Mouse (Mus musculus): ENCODE results near the gene Dnah11.
"Not testable (repeated sequence)": the region's sequence is repeated elsewhere in the genome, so short reads cannot be mapped to it uniquely, and the experiment has no call there.

Gene Dnah11

DNA sequence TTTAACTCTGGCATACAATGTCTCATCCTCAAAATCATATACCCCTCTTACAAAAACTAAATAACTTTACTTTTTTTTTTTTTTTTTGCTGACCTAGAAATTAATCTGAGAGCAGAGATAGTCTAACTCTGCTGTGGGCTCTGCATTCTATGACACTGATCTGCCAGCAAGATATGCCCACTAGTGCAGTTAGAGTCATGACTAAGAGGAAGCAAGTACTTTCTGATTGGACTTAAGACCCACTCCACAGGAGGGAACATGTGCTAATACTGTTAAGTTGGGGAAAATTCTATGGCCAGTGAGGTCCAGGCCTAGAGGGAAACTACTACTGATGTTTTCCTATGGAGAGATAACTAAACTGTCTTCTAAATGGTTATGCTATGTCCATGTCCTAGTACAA is 225.1 kb downstream of the Dnah11 start:
- no peak for DNase-seq (ENCODE audit: low spot score)

DNA sequence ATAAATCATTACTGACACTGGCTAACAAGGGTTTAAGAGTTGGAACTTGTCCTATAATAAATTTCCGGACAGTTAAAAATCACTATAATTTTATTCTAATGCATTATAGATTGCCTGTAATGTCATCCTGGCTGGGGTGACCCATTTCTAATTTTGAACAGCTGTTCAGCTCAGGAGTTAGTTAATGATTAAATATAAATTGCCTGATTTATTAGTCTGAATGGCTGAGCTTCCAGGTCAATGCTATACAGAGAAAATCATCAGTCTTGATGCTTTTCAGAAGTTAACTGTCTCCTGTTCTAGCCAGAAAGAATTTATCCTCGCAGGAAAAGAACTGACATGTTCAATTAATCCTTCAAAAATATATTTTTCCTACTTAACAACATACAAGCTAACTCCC is 236.1 kb downstream of the Dnah11 start:
- DNase-seq (ENCODE audit: low spot score): no peak

DNA sequence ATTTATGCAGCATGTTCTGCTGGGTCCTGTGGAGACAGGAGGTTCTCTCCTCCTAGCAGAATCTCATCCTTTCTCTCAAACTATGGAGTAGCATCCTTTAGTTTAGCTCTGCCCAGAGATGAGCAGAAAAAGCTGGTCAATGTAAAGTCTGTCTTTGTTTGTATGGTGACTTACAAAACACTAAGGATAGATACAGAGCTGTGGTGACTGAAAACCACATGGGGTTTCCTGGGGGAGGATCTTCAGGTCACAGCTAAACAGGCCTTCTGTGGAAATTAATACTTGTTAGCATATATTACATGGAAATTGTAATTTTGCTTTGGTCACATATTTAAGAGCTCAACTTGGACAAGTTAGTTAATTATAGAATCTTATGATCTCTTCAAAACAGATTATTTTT is 239.6 kb downstream of the Dnah11 start:
- no peak for DNase-seq (ENCODE audit: low spot score)

DNA sequence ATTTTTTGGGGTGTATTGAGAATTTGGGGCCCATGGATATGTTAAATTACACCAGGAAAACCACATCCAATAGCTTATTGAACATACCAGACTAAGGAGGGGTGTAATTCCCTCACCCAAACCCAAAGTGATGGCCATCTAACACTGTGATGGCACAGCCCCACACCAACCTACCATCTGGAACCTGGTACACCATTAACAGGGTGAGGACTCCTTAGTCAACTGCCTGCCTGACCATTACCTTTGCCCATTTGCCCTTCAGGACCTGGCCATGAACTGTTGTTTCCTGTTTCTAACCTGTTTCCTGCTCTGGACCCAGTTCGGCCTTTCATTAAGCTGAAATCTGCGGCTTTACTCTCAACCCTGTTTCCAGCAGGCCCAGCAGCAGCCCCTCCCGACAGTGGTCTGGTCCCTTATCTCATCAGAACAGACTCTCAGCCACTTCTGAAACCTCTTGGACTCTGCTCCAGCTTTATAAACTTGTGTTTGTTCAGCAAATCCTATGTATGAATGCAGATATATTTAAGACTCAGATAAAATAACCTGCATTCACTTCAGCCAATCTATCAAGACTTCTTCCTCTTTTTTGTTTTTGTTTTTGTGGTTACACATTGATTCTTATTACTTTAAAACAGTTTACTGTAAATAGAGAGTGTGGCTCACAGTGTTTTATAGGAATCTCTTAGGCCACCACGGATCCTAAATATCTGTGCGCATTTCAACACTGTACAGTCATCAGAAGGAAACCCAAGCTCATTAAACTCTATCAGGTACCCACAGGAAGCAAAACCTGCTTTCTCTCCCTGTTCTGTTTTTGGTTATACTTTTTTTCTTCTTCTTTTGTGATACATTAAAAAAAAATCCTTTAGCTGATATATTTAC is 251.8 kb downstream of the Dnah11 start:
- DNase-seq (ENCODE audit: low spot score): no peak

DNA sequence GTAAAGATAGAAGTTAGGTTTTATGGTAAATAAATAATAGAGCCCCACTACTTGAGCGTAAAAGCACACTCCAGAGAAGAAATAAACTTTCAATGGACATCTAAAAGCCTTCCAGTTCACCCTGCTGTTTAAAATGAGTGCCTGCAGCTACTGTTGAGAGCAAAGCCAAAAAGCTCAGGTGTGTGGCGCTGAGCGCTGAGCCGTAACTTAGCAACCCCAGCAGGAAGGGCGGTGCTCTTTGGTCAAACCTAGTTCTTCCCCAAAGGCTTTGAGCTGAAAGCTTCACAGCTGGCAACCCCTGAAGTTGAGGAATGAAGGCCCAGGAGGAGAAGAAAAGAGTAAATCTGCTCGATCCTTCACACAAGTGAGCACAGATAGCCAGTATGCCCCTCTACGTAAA is 256.9 kb downstream of the Dnah11 start:
- DNase-seq (ENCODE audit: low spot score): no peak

DNA sequence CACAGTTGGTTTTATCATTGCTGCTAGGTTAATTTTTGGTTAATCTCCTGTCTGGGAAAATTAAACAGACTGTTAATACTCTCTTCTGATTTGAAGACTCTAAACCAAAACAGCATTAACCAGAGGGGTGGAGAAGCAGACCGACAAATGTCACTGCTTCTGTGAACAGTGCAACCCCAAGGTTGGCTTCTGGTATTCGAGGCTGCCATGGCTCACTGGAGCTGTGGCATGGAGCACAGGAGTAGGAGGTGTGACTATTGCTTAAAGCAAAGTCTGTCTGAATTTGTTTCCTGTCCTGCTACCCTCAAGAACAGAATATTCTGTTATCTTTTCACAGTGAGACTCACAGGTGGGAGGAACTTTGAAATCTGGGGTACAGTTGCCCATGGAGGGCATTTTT is 260.6 kb downstream of the Dnah11 start:
- no peak for DNase-seq (ENCODE audit: low spot score)

DNA sequence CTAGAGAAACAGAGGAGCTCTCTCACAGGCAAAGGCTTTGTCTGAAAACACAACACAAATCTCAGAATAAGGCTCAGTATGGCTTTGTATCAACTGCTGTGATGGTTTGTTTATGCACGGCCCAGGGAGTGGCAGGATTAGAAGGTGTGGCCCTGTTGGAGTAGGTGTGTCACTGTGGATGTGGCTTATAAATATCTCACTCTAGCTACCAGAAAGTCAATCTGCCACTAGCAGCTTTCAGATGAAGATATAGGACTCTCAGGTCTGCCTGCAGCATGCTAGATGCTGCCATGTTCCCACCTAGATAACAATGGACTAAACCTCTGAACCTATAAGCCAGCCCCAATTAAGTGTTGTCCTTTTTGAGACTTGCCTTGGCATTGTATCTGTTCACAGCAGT is 266.8 kb downstream of the Dnah11 start:
- no peak for DNase-seq (ENCODE audit: low spot score)

DNA sequence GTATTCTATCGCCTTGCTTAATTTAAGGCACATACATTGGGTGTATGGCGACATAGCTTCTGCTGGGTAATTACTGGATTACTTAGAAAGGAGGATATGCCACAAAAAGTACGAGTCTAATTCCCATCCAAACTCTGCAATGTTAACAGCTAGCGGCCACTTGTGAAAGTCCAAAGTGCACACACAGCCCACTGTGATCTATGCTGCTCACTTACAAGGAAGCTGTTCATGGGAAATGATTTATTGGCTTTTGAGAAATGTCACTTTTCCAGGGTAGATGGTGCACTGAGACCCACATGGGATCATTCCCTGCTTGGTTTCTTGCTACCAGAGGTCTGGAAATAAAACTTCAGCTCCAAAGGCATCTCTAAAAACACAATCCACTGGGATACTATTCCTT is 269.1 kb downstream of the Dnah11 start:
- no peak for DNase-seq (ENCODE audit: low spot score)

DNA sequence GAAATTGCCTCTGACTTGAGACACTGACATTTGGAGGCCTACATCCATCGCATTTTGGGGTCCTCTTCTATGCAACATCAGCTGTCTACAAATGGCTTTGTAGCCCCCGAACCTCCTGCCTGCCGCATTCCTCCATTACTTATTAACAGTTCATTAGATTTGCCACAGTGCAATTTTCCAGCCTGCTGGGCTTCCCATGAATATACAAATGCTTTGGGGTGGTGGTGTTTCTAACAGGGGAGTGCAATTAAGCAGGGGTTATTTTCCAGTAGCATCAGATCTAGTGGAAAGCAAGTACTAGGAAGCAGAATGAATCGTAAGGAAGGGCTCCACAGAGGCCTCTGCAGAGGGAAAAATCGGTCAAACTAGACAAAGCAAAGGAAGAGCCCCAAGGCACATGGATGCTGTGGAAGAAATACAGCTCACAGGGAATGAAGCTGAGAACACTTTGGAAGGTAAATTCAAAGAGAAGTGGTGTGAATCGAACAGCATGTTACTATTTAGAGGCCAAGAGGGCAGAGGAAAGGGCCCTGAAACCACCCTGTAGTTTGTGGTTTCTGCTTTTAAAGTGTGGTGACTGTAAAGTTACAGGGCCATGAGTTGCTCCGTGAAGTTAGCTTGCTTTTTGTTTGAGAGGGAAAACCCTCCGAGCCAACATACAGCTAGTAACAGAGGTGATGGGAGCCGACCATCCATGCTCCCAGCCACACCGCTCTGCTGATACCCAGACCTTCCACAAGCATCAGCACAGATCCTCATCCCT is 282.8 kb downstream of the Dnah11 start:
- DNase-seq (ENCODE audit: low spot score): no peak

DNA sequence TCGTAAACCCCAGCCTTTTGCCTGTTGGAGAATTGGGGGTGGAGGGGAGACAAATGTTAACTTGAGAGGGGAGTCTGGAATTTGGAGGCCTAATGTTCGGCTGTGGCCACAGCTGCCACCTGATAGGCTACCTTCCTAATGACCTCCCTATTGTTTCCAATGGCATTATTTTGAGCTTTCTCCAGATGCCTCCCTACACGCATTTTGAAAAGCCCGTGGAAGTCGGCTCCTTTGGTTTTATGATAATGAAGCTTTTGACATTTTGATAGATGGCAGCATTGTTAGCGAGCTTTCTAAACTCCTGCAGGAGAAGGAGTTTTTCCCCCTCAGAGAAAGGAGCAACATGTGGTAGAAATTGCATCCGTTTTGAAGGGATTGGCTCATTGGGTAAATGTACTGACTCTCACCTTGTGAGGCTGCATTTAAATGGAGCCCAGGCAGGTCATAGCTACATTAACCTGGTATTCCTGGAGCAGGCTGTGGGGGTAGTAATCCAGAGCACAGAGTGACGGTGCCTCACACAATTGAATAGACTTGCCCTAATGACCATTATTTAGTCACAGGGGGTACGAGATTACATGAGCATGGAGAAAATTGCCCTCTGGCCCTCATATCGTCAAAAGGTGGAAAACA is 284.1 kb downstream of the Dnah11 start:
- no peak for DNase-seq (ENCODE audit: low spot score)

DNA sequence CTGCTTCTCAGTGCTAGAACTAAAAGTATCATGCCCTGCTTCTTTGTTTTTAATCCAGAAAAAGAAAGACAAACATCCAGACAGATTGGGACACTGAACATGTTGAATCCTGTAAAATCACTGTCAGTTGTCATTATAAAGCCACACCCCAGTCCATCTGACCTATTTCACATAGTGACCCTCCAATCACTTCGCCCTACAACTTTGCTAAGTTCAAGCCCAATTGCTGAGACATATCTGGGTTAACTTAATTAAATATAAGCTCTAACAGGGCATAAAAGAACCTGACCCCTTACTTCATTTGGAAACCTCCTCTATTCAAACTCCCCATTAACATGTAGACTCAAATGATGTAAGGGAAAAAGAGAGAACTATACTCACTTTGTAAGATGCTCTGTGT is 287.4 kb downstream of the Dnah11 start:
- DNase-seq (ENCODE audit: low spot score): no peak

DNA sequence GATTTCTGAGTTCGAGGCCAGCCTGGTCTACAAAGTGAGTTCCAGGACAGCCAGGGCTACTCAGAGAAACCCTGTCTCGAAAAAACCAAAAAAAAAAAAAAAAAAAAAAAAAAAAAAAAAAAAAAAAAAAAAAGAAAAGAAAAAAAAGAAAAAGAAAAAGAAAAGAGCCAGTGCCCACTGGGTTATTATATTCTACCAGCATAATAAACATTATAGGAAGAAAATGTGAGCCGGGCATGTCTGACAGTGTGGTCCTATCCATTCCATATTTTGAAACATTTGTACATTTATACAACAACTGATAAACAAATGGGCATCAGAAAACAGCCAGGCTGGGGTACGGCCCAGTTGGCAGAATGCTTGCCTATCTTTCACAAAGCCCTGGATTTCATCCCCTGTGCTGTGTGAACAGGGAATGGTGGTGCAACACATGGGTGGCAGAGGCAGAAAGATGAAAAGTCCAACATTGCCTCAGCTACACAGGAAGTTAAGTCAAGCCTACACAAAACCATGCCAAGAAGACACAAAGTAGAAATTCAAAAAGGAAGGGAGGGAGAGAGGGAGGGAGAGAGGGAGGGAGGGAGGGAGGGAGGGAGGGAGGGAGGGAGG is 293.5 kb downstream of the Dnah11 start:
- DNase-seq (ENCODE audit: low spot score): not testable (repeated sequence)

DNA sequence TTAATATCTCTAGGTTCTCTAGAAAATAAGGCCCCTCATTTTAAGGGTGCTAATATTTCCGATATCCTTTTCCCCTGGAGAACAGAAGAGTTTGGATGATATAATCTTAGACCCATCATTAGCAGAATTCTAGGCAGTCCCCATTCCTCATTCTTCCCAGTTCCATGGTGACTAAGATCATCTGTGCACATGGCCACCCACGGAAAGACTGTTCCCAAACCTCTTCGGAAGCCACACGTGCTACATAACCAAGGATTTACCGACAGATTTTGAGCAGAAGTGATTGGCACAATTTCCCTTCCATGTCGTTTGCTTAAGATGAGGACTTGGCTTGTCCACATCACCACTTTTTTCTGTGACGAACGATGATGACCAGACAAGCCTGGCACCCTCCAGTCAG is 295.2 kb downstream of the Dnah11 start:
- no peak for DNase-seq (ENCODE audit: low spot score)

DNA sequence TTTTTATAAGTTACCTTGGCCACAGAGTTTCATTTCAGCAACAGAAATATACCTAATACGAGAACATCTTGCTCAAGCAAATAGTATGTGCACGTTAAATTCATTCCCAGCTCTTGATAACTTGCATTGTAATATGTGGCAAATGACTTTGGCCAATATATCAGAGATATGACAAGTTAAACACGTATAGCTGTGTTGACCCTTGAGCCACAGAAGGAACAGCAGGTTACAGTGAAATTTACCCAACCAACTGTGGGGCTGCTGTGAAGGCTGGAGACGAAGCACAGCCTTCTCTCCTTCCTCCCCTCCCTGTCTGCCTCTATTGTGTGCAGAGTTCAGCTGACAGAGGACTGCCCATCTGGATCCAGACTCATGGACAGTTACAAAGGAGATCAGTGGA is 297.5 kb downstream of the Dnah11 start:
- DNase-seq (ENCODE audit: low spot score): not testable (repeated sequence)

DNA sequence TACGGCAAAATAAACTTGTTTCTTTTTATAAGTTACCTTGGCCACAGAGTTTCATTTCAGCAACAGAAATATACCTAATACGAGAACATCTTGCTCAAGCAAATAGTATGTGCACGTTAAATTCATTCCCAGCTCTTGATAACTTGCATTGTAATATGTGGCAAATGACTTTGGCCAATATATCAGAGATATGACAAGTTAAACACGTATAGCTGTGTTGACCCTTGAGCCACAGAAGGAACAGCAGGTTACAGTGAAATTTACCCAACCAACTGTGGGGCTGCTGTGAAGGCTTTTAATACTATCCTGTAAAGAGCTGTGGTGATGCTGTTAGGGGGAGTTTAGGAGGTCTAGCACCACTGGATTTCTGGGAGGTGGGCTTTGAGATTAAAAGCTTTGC is 298.0 kb downstream of the Dnah11 start:
- not testable (repeated sequence) for DNase-seq (ENCODE audit: low spot score)

DNA sequence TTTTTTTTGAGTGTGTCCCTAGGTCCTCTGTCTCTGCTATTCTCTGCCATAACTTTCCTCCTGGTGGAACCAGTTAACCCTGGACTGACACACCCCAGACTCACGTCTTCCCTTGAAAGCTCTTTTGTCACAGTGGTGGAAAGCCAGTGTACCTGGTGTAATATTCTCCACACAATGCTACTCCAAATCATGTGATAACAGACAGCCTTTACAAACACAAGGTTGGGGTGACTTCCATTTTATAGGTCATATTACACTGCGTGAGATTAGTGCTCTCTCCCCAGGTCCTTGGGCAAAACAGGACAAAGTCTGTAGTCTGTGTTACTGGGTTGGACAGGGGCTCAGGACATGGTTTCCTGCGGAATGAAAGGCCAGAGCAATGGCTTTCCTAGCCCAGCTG is 311.4 kb downstream of the Dnah11 start:
- no peak for DNase-seq (ENCODE audit: low spot score)

DNA sequence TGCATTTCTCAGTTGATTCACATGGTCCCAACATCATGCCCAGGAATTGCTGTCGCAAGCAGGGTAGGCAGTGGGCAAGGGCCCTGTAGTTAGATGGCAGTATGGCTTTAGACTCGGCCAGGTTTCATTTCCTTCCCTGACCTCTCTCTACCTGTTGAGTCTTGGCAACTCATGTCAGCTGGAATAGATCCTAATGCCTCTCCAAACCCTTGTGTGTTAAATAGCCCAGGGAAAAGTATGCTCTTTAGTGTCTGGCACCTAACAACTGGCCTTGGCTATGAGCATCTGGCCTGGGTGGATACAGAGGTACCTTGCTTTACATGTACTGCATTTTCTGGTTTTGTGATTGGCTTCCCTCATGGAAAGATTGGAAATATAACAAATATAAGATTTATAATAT is 314.2 kb downstream of the Dnah11 start:
- no peak for DNase-seq (ENCODE audit: low spot score)

DNA sequence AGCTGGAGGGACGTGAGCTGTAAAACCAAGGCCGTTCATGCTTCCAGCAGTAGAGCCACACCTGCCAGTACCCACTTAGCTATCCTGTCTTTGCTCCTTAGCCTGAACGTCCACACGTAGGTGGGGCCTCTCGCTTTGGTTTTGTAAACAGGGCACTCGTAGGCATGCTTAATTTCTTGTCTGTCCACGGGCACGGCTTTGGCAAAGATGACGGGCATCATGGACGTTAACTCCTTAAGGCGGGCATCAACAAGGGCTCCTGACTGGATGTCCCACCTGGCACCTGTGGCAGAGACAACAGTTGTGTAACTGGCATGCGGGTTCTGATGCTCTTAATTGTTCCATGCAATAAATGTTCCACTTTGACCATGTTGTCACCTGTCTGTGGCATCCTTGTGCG is 320.5 kb downstream of the Dnah11 start:
- no peak for DNase-seq (ENCODE audit: low spot score)

DNA sequence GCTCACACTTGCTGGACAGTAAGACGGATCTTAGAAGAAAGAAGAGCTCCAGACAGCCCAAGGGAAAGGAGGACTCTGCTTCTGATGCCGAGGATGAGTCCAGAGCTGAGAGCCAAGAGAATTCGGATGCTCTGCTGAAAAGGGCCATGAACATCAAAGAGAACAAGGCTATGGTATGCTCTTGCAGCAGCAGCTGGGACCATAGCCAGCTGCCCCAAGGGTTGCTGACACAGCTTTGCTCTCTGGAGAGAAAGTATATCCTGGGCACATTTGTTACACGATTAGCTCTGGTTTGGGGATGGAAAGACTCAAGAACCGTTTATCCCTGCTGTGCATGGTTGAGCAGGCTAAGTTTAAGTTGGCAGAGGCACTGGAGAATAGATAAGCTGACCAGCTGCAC is 326.6 kb downstream of the Dnah11 start:
- no peak for DNase-seq (ENCODE audit: low spot score)

DNA sequence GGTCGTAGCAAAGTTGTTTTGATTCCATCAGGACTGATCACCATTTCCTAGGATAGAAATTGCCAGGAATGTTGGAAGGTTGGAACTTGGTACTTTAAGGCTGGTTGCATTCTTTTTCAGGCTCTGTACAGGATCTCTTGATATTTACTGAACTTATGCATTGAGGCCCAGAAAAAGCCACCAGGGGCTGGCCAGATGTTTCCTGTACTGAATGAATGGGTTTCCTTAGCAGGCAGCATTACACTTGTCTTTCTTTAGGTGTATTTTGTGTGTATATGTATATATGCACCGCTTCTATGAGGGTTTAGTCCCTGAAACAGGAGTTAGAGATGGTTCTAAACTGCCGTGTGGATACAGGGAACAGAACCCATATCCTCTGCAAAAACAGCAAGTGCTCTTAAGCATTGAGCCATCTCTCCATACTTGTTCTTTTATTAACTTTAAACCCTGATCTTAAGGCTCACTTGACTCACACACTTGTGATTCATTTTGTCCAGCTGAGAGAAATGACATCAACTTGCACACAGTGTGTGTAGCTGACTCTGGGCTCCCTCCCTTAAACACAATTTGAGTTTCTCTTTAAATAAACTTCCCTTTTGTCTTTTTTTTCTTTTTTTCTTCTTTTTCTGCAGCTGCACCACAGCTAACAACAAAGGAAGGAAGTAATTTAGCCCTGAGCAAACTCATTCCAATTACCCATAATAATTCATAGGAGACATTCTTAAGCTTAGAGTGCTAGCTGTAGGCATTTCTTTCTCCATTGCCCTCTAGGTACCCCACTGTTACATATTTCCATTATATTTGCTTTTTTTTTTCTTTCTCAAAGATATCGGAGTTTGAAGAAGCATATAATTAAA is 330.9 kb downstream of the Dnah11 start:
- no peak for DNase-seq (ENCODE audit: low spot score)

DNA sequence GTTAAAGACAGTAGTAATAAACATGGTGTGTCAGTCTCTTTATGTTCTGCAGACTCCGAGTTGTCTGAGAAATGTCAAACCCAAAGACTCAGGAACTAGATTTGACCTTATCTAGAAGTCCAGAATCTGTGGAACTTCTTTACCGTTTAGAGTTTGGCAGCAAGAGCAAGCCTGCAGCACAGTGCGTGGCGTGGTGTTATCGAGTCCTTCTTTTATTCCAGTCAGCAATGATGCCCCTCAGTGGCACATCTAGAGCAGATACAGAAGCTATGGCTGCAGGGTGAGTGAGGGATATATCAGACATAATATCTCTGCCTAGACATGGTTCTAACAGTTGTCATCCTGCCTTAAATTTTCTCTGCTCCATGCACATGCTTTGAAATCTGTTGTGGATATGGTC is 336.2 kb downstream of the Dnah11 start:
- no peak for DNase-seq (ENCODE audit: low spot score)

DNA sequence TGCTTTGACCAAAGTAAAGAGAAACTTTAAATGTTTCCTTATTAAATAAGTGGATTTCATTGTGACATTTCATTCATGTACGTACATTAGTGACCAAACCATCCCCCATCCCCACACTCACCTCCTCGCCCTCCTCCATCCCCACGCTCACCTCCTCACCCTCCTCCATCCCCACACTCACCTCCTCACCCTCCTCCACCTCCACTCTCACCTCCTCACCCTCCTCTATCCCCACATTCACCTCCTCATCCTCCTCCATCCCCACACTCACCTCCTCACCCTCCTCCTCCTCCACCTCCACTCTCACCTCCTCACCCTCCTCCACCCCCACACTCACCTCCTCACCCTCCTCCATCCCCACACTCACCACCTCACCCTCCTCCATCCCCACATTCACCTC is 337.6 kb downstream of the Dnah11 start:
- no peak for DNase-seq (ENCODE audit: low spot score)

All from testis, postnatal 10 days (tissue).